Mouse (Mus musculus): Measurements from ENCODE around the gene Wdr63. TPM values are rescaled to one million over a fixed set of nuclear protein-coding genes. Genes with fewer than 3 reads are reported as not detected.
"Not testable (repeated sequence)": the region's sequence is repeated elsewhere in the genome, so short reads cannot be mapped to it uniquely, and the experiment has no call there.

Gene Wdr63
- total RNA-seq, 2 experiments from 2014 or later = 0.74 to 0.82 TPM

- no peak overlapping the region for H3K27ac ChIP-seq
- H3K4me3 ChIP-seq = no peak overlapping the region
- no peak for DNase-seq (ENCODE audit: low spot score in 2 of 2)
- no peak for TF ChIP-seq CTCF (conservative IDR thresholded peaks at IDR 0.05)
These were observed 97.2 kb downstream of the Wdr63 start for GRCm38 (mm10) chr3:146010751-146011150.

- Histone ChIP-seq H3K27ac (no peak overlapping the region), H3K4me3 (no peak overlapping the region)
- no peak for DNase-seq (ENCODE audit: low spot score in 2 of 2)
- no peak for TF ChIP-seq CTCF (conservative IDR thresholded peaks at IDR 0.05)
These were observed 97.9 kb downstream of the Wdr63 start for GRCm38 (mm10) chr3:146009859-146010645.

- Histone ChIP-seq H3K27ac (no peak overlapping the region), H3K4me3 (no peak overlapping the region)
- no peak for DNase-seq (ENCODE audit: low spot score in 2 of 2)
- no peak for TF ChIP-seq CTCF (conservative IDR thresholded peaks at IDR 0.05)
These were observed 100.1 kb downstream of the Wdr63 start for GRCm38 (mm10) chr3:146007872-146008271.

GRCm38 (mm10) chr3:146004347-146005051, 103.4 kb downstream of the Wdr63 start:
- no peak for DNase-seq (ENCODE audit: low spot score in 2 of 2)
- no peak overlapping the region for H3K4me3 ChIP-seq
- no peak overlapping the region for H3K27ac ChIP-seq
- TF ChIP-seq CTCF (conservative IDR thresholded peaks at IDR 0.05) = no peak

GRCm38 (mm10) chr3:145996539-145996938, 111.4 kb downstream of the Wdr63 start:
- H3K4me3 ChIP-seq; H3K27ac ChIP-seq; DNase-seq (ENCODE audit: low spot score in 2 of 2): not testable (repeated sequence)

GRCm38 (mm10) chr3:145995489-145995888, 112.4 kb downstream of the Wdr63 start:
- no peak overlapping the region for H3K27ac ChIP-seq
- TF ChIP-seq CTCF (conservative IDR thresholded peaks at IDR 0.05) = no peak
- no peak for DNase-seq (ENCODE audit: low spot score in 2 of 2)
- H3K4me3 ChIP-seq = no peak overlapping the region

GRCm38 (mm10) chr3:145993481-145994201, 114.3 kb downstream of the Wdr63 start:
- no peak overlapping the region for H3K4me3 ChIP-seq
- no peak for TF ChIP-seq CTCF (conservative IDR thresholded peaks at IDR 0.05)
- no peak for DNase-seq (ENCODE audit: low spot score in 2 of 2)
- H3K27ac ChIP-seq = no peak overlapping the region

GRCm38 (mm10) chr3:145992796-145993195, 115.1 kb downstream of the Wdr63 start:
- no peak for DNase-seq (ENCODE audit: low spot score in 2 of 2)
- Histone ChIP-seq H3K4me3 (no peak overlapping the region), H3K27ac (peak overlapping the region; percentile 23; the same call in 1 of the 2 replicates)
- TF ChIP-seq CTCF (conservative IDR thresholded peaks at IDR 0.05) = no peak

GRCm38 (mm10) chr3:145991976-145992730, 115.8 kb downstream of the Wdr63 start:
- no peak for TF ChIP-seq CTCF (conservative IDR thresholded peaks at IDR 0.05)
- DNase-seq (ENCODE audit: low spot score in 2 of 2) = no peak
- H3K27ac ChIP-seq = no peak overlapping the region
- H3K4me3 ChIP-seq = no peak overlapping the region

- Histone ChIP-seq H3K27ac (no peak overlapping the region), H3K4me3 (no peak overlapping the region)
- no peak for DNase-seq (ENCODE audit: low spot score in 2 of 2)
- TF ChIP-seq CTCF (conservative IDR thresholded peaks at IDR 0.05) = no peak
These were observed 116.8 kb downstream of the Wdr63 start for GRCm38 (mm10) chr3:145991130-145991529.

Other genes with a start within 250 kb of the Wdr63 start
- gene Bcl10, start 185.3 kb downstream of the Wdr63 start, total RNA-seq (2021) = 10 to 100 TPM; 11.1 to 12.7 TPM
- 10 to 100 TPM; 36.7 to 40.6 TPM for gene 2410004B18Rik, start 170.1 kb downstream of the Wdr63 start, total RNA-seq (2021)
- 1 to 10 TPM; 4.7 to 4.8 TPM for gene Syde2, start 120.3 kb downstream of the Wdr63 start, total RNA-seq (2021)
- gene Mcoln3, start 9.3 kb upstream of the Wdr63 start, total RNA-seq (2021) = not detected
- gene Mcoln2, start 41.7 kb upstream of the Wdr63 start, total RNA-seq (2021) = not detected
- under 1 TPM; 0.22 to 0.44 TPM for gene Lpar3, start 112.8 kb upstream of the Wdr63 start, total RNA-seq (2021)

Data from layer of hippocampus, adult 2 months (tissue).